ENCODE assay signal across 8 mouse cellular contexts in the genomic region with DNA sequence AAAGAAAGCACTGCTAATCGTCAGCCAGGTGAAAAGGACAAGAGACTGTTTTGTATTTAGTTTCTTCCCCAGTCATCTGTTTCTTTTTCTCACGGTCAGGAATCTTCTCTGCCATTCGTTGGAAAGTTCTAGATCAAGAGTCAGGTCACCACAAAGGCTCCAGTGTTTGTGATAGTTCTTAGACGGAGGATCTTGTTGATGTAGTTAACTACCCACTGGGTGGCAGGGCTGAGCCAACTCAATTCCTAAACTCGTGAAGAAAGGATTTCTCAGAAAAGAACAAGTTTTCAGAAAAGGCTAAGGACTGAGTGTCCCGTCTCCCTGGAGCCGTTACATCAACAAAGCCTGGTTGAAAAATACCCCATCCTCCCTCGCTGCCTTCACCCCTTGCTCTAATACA. TPM values are rescaled to one million over a fixed set of nuclear protein-coding genes. Genes with fewer than 3 reads are reported as not detected.
DNase-seq lines count a peak whose midpoint lies in the region; ATAC-seq and TF ChIP-seq lines count a peak whose summit lies in the region.

No protein-coding gene starts in this region.

- no peak overlapping the region for H3K27ac ChIP-seq in kidney, embryonic 15.5 days
- 0 out of 2 replicates have a peak overlapping the region, but pooled peaks have one; percentile 1 for H3K27ac ChIP-seq in ES-Bruce4 (ENCODE audit: insufficient read depth, low read length)
- no peak overlapping the region for H3K27ac ChIP-seq in bone marrow, adult 2 months (ENCODE audit: control insufficient read depth, insufficient read depth, low read depth, low read length, poor library complexity)
- 0 out of 2 replicates have a peak overlapping the region, but pooled peaks have one; percentile 37 for H3K27ac ChIP-seq in heart, embryonic 13.5 days (replicated peaks)
- H3K27ac ChIP-seq in limb, embryonic 11.5 days (replicated peaks; ENCODE audit: low read depth, low read length), result no peak overlapping the region

- H3K9me3 ChIP-seq in kidney, embryonic 15.5 days (replicated peaks), result no peaks in the 10 kb centered on the region
- no peaks in the 10 kb centered on the region for H3K9me3 ChIP-seq in ES-Bruce4 (replicated peaks; ENCODE audit: control insufficient read depth, insufficient read depth, low read length, poor library complexity, severe bottlenecking)
- H3K9me3 ChIP-seq in heart, embryonic 13.5 days, result no peaks in the 10 kb centered on the region
- no peaks in the 10 kb centered on the region for H3K9me3 ChIP-seq in limb, embryonic 11.5 days (ENCODE audit: control insufficient read depth, low read length)

- H3K4me3 ChIP-seq in kidney, embryonic 15.5 days (replicated peaks), result no peak overlapping the region
- H3K4me3 ChIP-seq in ES-Bruce4 (ENCODE audit: low read depth, low read length), result no peak overlapping the region
- H3K4me3 ChIP-seq in bone marrow, adult 2 months (replicated peaks; ENCODE audit: control insufficient read depth, low read depth, low read length), result no peak overlapping the region
- H3K4me3 ChIP-seq in heart, embryonic 13.5 days, result no peak overlapping the region
- H3K4me3 ChIP-seq in limb, embryonic 11.5 days (ENCODE audit: low read depth, low read length), result no peak overlapping the region

- no peak overlapping the region for H3K9ac ChIP-seq in kidney, embryonic 15.5 days
- peak overlapping the region; percentile 38; the same call in 1 of the 2 replicates for H3K9ac ChIP-seq in ES-Bruce4 (ENCODE audit: low read depth, poor library complexity, severe bottlenecking)
- H3K9ac ChIP-seq in heart, embryonic 13.5 days, result peak overlapping the region; percentile 69
- no peak overlapping the region for H3K9ac ChIP-seq in limb, embryonic 11.5 days (ENCODE audit: low read length)

- peak; percentile 81 for DNase-seq in kidney, adult 18-20 months
- DNase-seq in limb, embryonic 11.5 days (ENCODE audit: low spot score), result peak; percentile 61
- peak; percentile 56 to 66 for DNase-seq in right cerebral cortex, adult 2 months (ENCODE audit: low spot score in 2 of 2)

- H3K4me1 ChIP-seq in kidney, embryonic 15.5 days, result peaks cover 25% of the 10 kb centered on the region
- peaks cover 1% of the 10 kb centered on the region for H3K4me1 ChIP-seq in ES-Bruce4 (ENCODE audit: control insufficient read depth, insufficient read depth, low read length)
- no peaks in the 10 kb centered on the region; the same call in 1 of the 2 replicates for H3K4me1 ChIP-seq in bone marrow, adult 2 months (ENCODE audit: control insufficient read depth, insufficient read depth, low read length)
- peaks cover 62% of the 10 kb centered on the region for H3K4me1 ChIP-seq in heart, embryonic 13.5 days
- H3K4me1 ChIP-seq in limb, embryonic 11.5 days (ENCODE audit: control insufficient read depth, insufficient read depth, low read length), result no peaks in the 10 kb centered on the region

- TF ChIP-seq CTCF in ES-Bruce4 (IDR thresholded peaks at IDR 0.05; ENCODE audit: low read depth, low read length), result no peak
- TF ChIP-seq CTCF in bone marrow, adult 2 months (IDR thresholded peaks at IDR 0.05; ENCODE audit: control insufficient read depth, insufficient read depth, low read length), result peak; percentile 22; the same call in 1 of the 2 replicates

- no peaks in the 10 kb centered on the region for H3K36me3 ChIP-seq in kidney, embryonic 15.5 days
- no peaks in the 10 kb centered on the region for H3K36me3 ChIP-seq in ES-Bruce4 (ENCODE audit: control insufficient read depth, insufficient read depth, low read length, poor library complexity, severe bottlenecking)
- H3K36me3 ChIP-seq in heart, embryonic 13.5 days, result no peaks in the 10 kb centered on the region
- H3K36me3 ChIP-seq in limb, embryonic 11.5 days (ENCODE audit: control insufficient read depth, insufficient read depth, low read length), result no peaks in the 10 kb centered on the region

- no peak for ATAC-seq in kidney, embryonic 15.5 days (replicated peaks; ENCODE audit: low FRiP score)
- no peak for ATAC-seq in heart, embryonic 13.5 days (ENCODE audit: extremely low read depth, insufficient number of reproducible peaks, low FRiP score, low TSS enrichment)
- ATAC-seq in limb, embryonic 11.5 days (ENCODE audit: insufficient number of reproducible peaks, low FRiP score, low TSS enrichment, low read depth), result no peak
- no peak for ATAC-seq in erythroid progenitor cell, adult 5-6 weeks (replicated peaks; ENCODE audit: low FRiP score, poor library complexity, severe bottlenecking)

- no peak for TF ChIP-seq EP300 in ES-Bruce4 (IDR thresholded peaks at IDR 0.05; ENCODE audit: insufficient read depth, low read depth, low read length)

- H3K27me3 ChIP-seq in kidney, embryonic 15.5 days, result peaks cover 6% of the 10 kb centered on the region; the same call in 1 of the 2 replicates
- no peaks in the 10 kb centered on the region for H3K27me3 ChIP-seq in ES-Bruce4 (ENCODE audit: control insufficient read depth, insufficient read depth, low read length, poor library complexity, severe bottlenecking)
- H3K27me3 ChIP-seq in heart, embryonic 13.5 days (replicated peaks), result no peaks in the 10 kb centered on the region
- no peaks in the 10 kb centered on the region for H3K27me3 ChIP-seq in limb, embryonic 11.5 days (ENCODE audit: control insufficient read depth, insufficient read depth, low read length)

- no peak for TF ChIP-seq POLR2A in ES-Bruce4 (IDR thresholded peaks at IDR 0.05; ENCODE audit: insufficient read depth, low read length)
- TF ChIP-seq POLR2A in bone marrow, adult 2 months (IDR thresholded peaks at IDR 0.05; ENCODE audit: borderline replicate concordance, control insufficient read depth, low read depth, low read length), result no peak

- H3K4me2 ChIP-seq in kidney, embryonic 15.5 days, result no peak overlapping the region
- peak overlapping the region; percentile 12; the same call in 1 of the 2 replicates for H3K4me2 ChIP-seq in heart, embryonic 13.5 days
- no peak overlapping the region for H3K4me2 ChIP-seq in limb, embryonic 11.5 days (ENCODE audit: low read depth, severe bottlenecking)

- WGBS in kidney, embryonic 15.5 days, result 18% methylated on average over 8 of the region's 8 CpGs
- WGBS in bone marrow, adult 2 months, result 3% methylated on average over 8 of the region's 8 CpGs
- 15% methylated on average over 8 of the region's 8 CpGs for WGBS in heart, embryonic 13.5 days
- 26% methylated on average over 8 of the region's 8 CpGs for WGBS in limb, embryonic 11.5 days

RNA-seq across cellular contexts. Expression of a gene that starts 6.6 kb away (rescaled TPM):
- 144 and 153 TPM in 2 replicates for polyA plus RNA-seq in kidney, embryonic 15.5 days (2015; fragmentation: Nextera tagmentation; extraction: Ambion mirVana)
- polyA plus RNA-seq in ES-Bruce4 (2011; ENCODE audit: insufficient read depth, insufficient read length, low read depth, missing spikeins), result 450 and 464 TPM in 2 replicates
- 104 and 163 TPM in 2 replicates for polyA plus RNA-seq in bone marrow, adult 2 months (2011; ENCODE audit: insufficient read depth, insufficient read length, low replicate concordance, missing spikeins)
- 156 and 165 TPM in 2 replicates for polyA plus RNA-seq in heart, embryonic 13.5 days (2015; fragmentation: Nextera tagmentation; extraction: Ambion mirVana)
- polyA plus RNA-seq in limb, embryonic 11.5 days (2014; fragmentation: Nextera tagmentation; extraction: Ambion mirVana), result 54.4 and 57.9 TPM in 2 replicates
- total RNA-seq in erythroid progenitor cell, adult 5-6 weeks (2015; ENCODE audit: low replicate concordance), result 99.5 and 157 TPM in 2 replicates
- total RNA-seq in erythroid progenitor cell, adult 5-6 weeks (2017; ENCODE audit: low replicate concordance), result 59.8 and 70.0 TPM in 2 replicates

RNA-seq across cellular contexts. Expression of a gene that starts 25.6 kb away (rescaled TPM):
- 2.1 TPM in 2 replicates for polyA plus RNA-seq in kidney, embryonic 15.5 days (2015; fragmentation: Nextera tagmentation; extraction: Ambion mirVana)
- polyA plus RNA-seq in ES-Bruce4 (2011; ENCODE audit: insufficient read depth, insufficient read length, low read depth, missing spikeins), result 1.1 and 1.7 TPM in 2 replicates
- polyA plus RNA-seq in bone marrow, adult 2 months (2011; ENCODE audit: insufficient read depth, insufficient read length, low replicate concordance, missing spikeins), result not detected in 2 replicates
- 1.6 and 1.7 TPM in 2 replicates for polyA plus RNA-seq in heart, embryonic 13.5 days (2015; fragmentation: Nextera tagmentation; extraction: Ambion mirVana)
- polyA plus RNA-seq in limb, embryonic 11.5 days (2014; fragmentation: Nextera tagmentation; extraction: Ambion mirVana), result 0.69 and 1.0 TPM in 2 replicates
- not detected in 2 replicates for total RNA-seq in erythroid progenitor cell, adult 5-6 weeks (2015; ENCODE audit: low replicate concordance)
- not detected in 2 replicates for total RNA-seq in erythroid progenitor cell, adult 5-6 weeks (2017; ENCODE audit: low replicate concordance)

RNA-seq across cellular contexts. Expression of a gene that starts 26.2 kb away (rescaled TPM):
- polyA plus RNA-seq in kidney, embryonic 15.5 days (2015; fragmentation: Nextera tagmentation; extraction: Ambion mirVana), result 1.1 and 1.8 TPM in 2 replicates
- 0.88 and 1.2 TPM in 2 replicates for polyA plus RNA-seq in ES-Bruce4 (2011; ENCODE audit: insufficient read depth, insufficient read length, low read depth, missing spikeins)
- polyA plus RNA-seq in bone marrow, adult 2 months (2011; ENCODE audit: insufficient read depth, insufficient read length, low replicate concordance, missing spikeins), result 0.75 TPM in 1 of 2 replicates, not detected in the other
- 7.4 and 7.5 TPM in 2 replicates for polyA plus RNA-seq in heart, embryonic 13.5 days (2015; fragmentation: Nextera tagmentation; extraction: Ambion mirVana)
- 1.7 and 1.8 TPM in 2 replicates for polyA plus RNA-seq in limb, embryonic 11.5 days (2014; fragmentation: Nextera tagmentation; extraction: Ambion mirVana)
- not detected in 2 replicates for total RNA-seq in erythroid progenitor cell, adult 5-6 weeks (2015; ENCODE audit: low replicate concordance)
- not detected in 2 replicates for total RNA-seq in erythroid progenitor cell, adult 5-6 weeks (2017; ENCODE audit: low replicate concordance)

RNA-seq across cellular contexts. Expression of a gene that starts 42.8 kb away (rescaled TPM):
- polyA plus RNA-seq in kidney, embryonic 15.5 days (2015; fragmentation: Nextera tagmentation; extraction: Ambion mirVana), result 38.1 and 39.8 TPM in 2 replicates
- 16.2 and 22.8 TPM in 2 replicates for polyA plus RNA-seq in ES-Bruce4 (2011; ENCODE audit: insufficient read depth, insufficient read length, low read depth, missing spikeins)
- 61.0 and 72.3 TPM in 2 replicates for polyA plus RNA-seq in bone marrow, adult 2 months (2011; ENCODE audit: insufficient read depth, insufficient read length, low replicate concordance, missing spikeins)
- polyA plus RNA-seq in heart, embryonic 13.5 days (2015; fragmentation: Nextera tagmentation; extraction: Ambion mirVana), result 33.5 and 36.1 TPM in 2 replicates
- polyA plus RNA-seq in limb, embryonic 11.5 days (2014; fragmentation: Nextera tagmentation; extraction: Ambion mirVana), result 18.8 and 22.8 TPM in 2 replicates
- total RNA-seq in erythroid progenitor cell, adult 5-6 weeks (2015; ENCODE audit: low replicate concordance), result 29.2 and 32.7 TPM in 2 replicates
- 20.9 and 63.7 TPM in 2 replicates for total RNA-seq in erythroid progenitor cell, adult 5-6 weeks (2017; ENCODE audit: low replicate concordance)

RNA-seq across cellular contexts. Expression of a gene that starts 45.2 kb away (rescaled TPM):
- polyA plus RNA-seq in kidney, embryonic 15.5 days (2015; fragmentation: Nextera tagmentation; extraction: Ambion mirVana), result 1.8 and 2.8 TPM in 2 replicates
- polyA plus RNA-seq in ES-Bruce4 (2011; ENCODE audit: insufficient read depth, insufficient read length, low read depth, missing spikeins), result 0.31 and 0.43 TPM in 2 replicates
- polyA plus RNA-seq in bone marrow, adult 2 months (2011; ENCODE audit: insufficient read depth, insufficient read length, low replicate concordance, missing spikeins), result not detected in 2 replicates
- polyA plus RNA-seq in heart, embryonic 13.5 days (2015; fragmentation: Nextera tagmentation; extraction: Ambion mirVana), result 6.5 and 8.1 TPM in 2 replicates
- 1.5 and 1.7 TPM in 2 replicates for polyA plus RNA-seq in limb, embryonic 11.5 days (2014; fragmentation: Nextera tagmentation; extraction: Ambion mirVana)
- not detected in 2 replicates for total RNA-seq in erythroid progenitor cell, adult 5-6 weeks (2015; ENCODE audit: low replicate concordance)
- total RNA-seq in erythroid progenitor cell, adult 5-6 weeks (2017; ENCODE audit: low replicate concordance), result not detected in 2 replicates

Comparison
In these comparisons a context has a peak if more than half of its experiments do, and no peak if none do; other contexts are left out.
1. H3K27ac ChIP-seq: peak in ES-Bruce4 (single experiment) and heart, embryonic 13.5 days (single experiment); none in kidney, embryonic 15.5 days (single experiment), bone marrow, adult 2 months (single experiment) and limb, embryonic 11.5 days (single experiment).
2. H3K9ac ChIP-seq: peak in ES-Bruce4 (single experiment) and heart, embryonic 13.5 days (single experiment); none in kidney, embryonic 15.5 days (single experiment) and limb, embryonic 11.5 days (single experiment).
3. Peak in every context shown above with its lines, with median percentiles within 50 percentile points of each other: DNase-seq.